Mouse (Mus musculus): ENCODE data around the gene Lrrc4.
A peak's percentile ranks its signal among the peaks of the same experiment; 100 is the strongest.

The Lrrc4 gene

GRCm38 (mm10) chr6:28826689-28827389, 4.7 kb downstream of the Lrrc4 start:
- DNase-seq (ENCODE audit: extremely low read depth, low read depth, low spot score), result no peak

GRCm38 (mm10) chr6:28825894-28826293, 5.7 kb downstream of the Lrrc4 start:
- DNase-seq (ENCODE audit: extremely low read depth, low read depth, low spot score), result no peak

GRCm38 (mm10) chr6:28823802-28824201, 7.7 kb downstream of the Lrrc4 start:
- no peak for DNase-seq (ENCODE audit: extremely low read depth, low read depth, low spot score)

GRCm38 (mm10) chr6:28823375-28823774, 8.2 kb downstream of the Lrrc4 start:
- DNase-seq (ENCODE audit: extremely low read depth, low read depth, low spot score), result no peak

- no peak for DNase-seq (ENCODE audit: extremely low read depth, low read depth, low spot score)
Observed at GRCm38 (mm10) chr6:28822296-28822695, 9.3 kb downstream of the Lrrc4 start.

- DNase-seq (ENCODE audit: extremely low read depth, low read depth, low spot score), result no peak
Observed at GRCm38 (mm10) chr6:28819509-28820358, 11.8 kb downstream of the Lrrc4 start.

GRCm38 (mm10) chr6:28817039-28817438, 14.5 kb downstream of the Lrrc4 start:
- DNase-seq (ENCODE audit: extremely low read depth, low read depth, low spot score), result no peak

- no peak for DNase-seq (ENCODE audit: extremely low read depth, low read depth, low spot score)
Observed at GRCm38 (mm10) chr6:28814895-28815294, 16.7 kb downstream of the Lrrc4 start.

- DNase-seq (ENCODE audit: extremely low read depth, low read depth, low spot score), result no peak
Observed at GRCm38 (mm10) chr6:28813057-28813456, 18.5 kb downstream of the Lrrc4 start.

- DNase-seq (ENCODE audit: extremely low read depth, low read depth, low spot score), result no peak
Observed at GRCm38 (mm10) chr6:28804751-28805150, 26.8 kb downstream of the Lrrc4 start.

GRCm38 (mm10) chr6:28803678-28804279, 27.8 kb downstream of the Lrrc4 start:
- no peak for DNase-seq (ENCODE audit: extremely low read depth, low read depth, low spot score)

- DNase-seq (ENCODE audit: extremely low read depth, low read depth, low spot score), result no peak
Observed at GRCm38 (mm10) chr6:28800976-28801375, 30.6 kb downstream of the Lrrc4 start.

- no peak for DNase-seq (ENCODE audit: extremely low read depth, low read depth, low spot score)
Observed at GRCm38 (mm10) chr6:28799818-28800217, 31.7 kb downstream of the Lrrc4 start.

GRCm38 (mm10) chr6:28795792-28796515, 35.6 kb downstream of the Lrrc4 start:
- no peak for DNase-seq (ENCODE audit: extremely low read depth, low read depth, low spot score)

- peak; percentile 7 for DNase-seq (ENCODE audit: extremely low read depth, low read depth, low spot score)
Observed at GRCm38 (mm10) chr6:28795380-28795779, 36.2 kb downstream of the Lrrc4 start.

GRCm38 (mm10) chr6:28791809-28792208, 39.7 kb downstream of the Lrrc4 start:
- DNase-seq (ENCODE audit: extremely low read depth, low read depth, low spot score), result no peak

GRCm38 (mm10) chr6:28791183-28791582, 40.4 kb downstream of the Lrrc4 start:
- no peak for DNase-seq (ENCODE audit: extremely low read depth, low read depth, low spot score)

GRCm38 (mm10) chr6:28789685-28790084, 41.9 kb downstream of the Lrrc4 start:
- no peak for DNase-seq (ENCODE audit: extremely low read depth, low read depth, low spot score)

- DNase-seq (ENCODE audit: extremely low read depth, low read depth, low spot score), result peak; percentile 8
Observed at GRCm38 (mm10) chr6:28787133-28787532, 44.4 kb downstream of the Lrrc4 start.

- DNase-seq (ENCODE audit: extremely low read depth, low read depth, low spot score), result no peak
Observed at GRCm38 (mm10) chr6:28785770-28786169, 45.8 kb downstream of the Lrrc4 start.

GRCm38 (mm10) chr6:28783953-28784352, 47.6 kb downstream of the Lrrc4 start:
- no peak for DNase-seq (ENCODE audit: extremely low read depth, low read depth, low spot score)
